Mouse (Mus musculus) heart, embryonic 16.5 days (tissue): ENCODE measurements around the gene Pip5kl1. TPM values are rescaled to one million over a fixed set of nuclear protein-coding genes. Genes with fewer than 3 reads are reported as not detected.
A peak's percentile ranks its signal among the peaks of the same experiment; 100 is the strongest.

Source experiments
- ATAC-seq: fragments of 200-750 bp; cut with Nextera tagmentation; replicated peaks from 2 replicates; pipeline ENCODE4 v1.8.0; 2017; ENCODE audit warnings: moderate number of reproducible peaks; ENCODE audit not compliant: insufficient read depth, low FRiP score; ENCODE audit errors: extremely low read depth
- H3K27ac ChIP-seq: fragments of 300-500 bp; sonication (generic); 2 replicates; pipeline ENCODE4 v1.5.1; 2014; ENCODE audit warnings: mild to moderate bottlenecking, low read length, control low read depth, moderate library complexity
- H3K27me3 ChIP-seq: fragments of 300-500 bp; sonication (generic); 2 replicates; pipeline ENCODE4 v1.6.1; 2014; ENCODE audit warnings: low read length, mixed read lengths; ENCODE audit not compliant: control insufficient read depth, insufficient read depth
- H3K36me3 ChIP-seq: fragments of 300-500 bp; sonication (generic); 2 replicates; pipeline ENCODE4 v1.6.1; 2014; ENCODE audit not compliant: control insufficient read depth, insufficient read depth
- H3K4me1 ChIP-seq: fragments of 300-500 bp; sonication (generic); 2 replicates; pipeline ENCODE4 v1.6.1; 2014; ENCODE audit warnings: low read length, mixed read lengths; ENCODE audit not compliant: control insufficient read depth, insufficient read depth
- H3K4me2 ChIP-seq: fragments of 300-500 bp; sonication (generic); 2 replicates; pipeline ENCODE4 v1.6.1; 2014; ENCODE audit warnings: low read depth, mild to moderate bottlenecking, control low read depth, low read length
- H3K4me3 ChIP-seq: fragments of 300-500 bp; sonication (generic); 2 replicates; pipeline ENCODE4 v1.5.1; 2014; ENCODE audit warnings: mild to moderate bottlenecking, control low read depth, low read length
- H3K9ac ChIP-seq: fragments of 300-500 bp; sonication (generic); 2 replicates; pipeline ENCODE4 v1.6.1; 2014; ENCODE audit warnings: low read length, control low read depth
- H3K9me3 ChIP-seq: fragments of 300-500 bp; sonication (generic); replicated peaks from 2 replicates; pipeline ENCODE4 v1.6.1; 2016; ENCODE audit warnings: low read length; ENCODE audit not compliant: control insufficient read depth
- WGBS: fragments of 180-500 bp; shearing (Covaris S2); extraction: QIAGEN DNeasy Blood & Tissue Kit; methylation state at CpG from one replicate; pipeline ENCODE4 v1.1.7; 2014; 5-methylcytosine and 5-hydroxymethylcytosine counted together
- polyA plus RNA-seq: library from polyadenylated mRNA; unstranded; fragments of >200 nt; fragmentation: Nextera tagmentation; extraction: Ambion mirVana; gene quantifications from 2 replicates; pipeline ENCODE4 v1.2.1, GENCODE M21; 2015

The Pip5kl1 gene
- polyA plus RNA-seq, 1 experiment from 2014 or later: 0.16 TPM

DNA sequence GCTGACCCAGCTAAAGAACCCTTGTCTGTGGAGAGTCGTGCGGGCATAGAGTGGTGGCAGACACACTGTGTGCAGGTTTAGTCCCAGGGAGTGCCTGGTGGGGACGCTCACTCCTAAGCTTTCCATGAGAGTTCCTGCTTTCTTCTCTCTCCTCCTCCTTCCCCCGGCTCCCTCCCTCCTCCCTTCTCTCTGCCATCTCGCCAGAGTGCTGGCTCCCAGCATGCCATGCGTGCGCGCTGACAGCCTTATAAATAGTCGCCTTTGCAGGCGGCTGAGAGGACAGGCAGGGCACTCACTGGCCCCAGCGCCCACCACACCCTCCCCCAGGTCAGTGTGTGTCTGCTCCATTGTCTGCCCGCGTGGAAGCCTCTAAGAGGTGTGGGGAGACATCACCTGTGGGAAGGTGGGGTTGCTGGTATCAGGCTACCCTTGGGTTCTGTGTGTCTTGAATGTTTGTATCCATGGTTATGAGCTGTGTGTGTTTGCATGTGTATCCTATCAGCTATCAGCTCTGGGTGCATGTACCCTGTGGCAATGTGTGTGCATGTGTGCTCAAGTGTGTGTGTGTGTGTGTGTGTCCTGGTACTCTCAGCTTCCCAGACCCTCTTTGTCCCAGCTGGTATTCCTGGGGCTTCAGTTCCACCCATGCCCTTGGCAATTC lies 50.7 kb downstream of the Pip5kl1 start:
- Histone ChIP-seq H3K9ac (peak overlapping the region; percentile 76), H3K27me3 (no peaks in the 10 kb centered on the region), H3K36me3 (no peaks in the 10 kb centered on the region), H3K9me3 (no peaks in the 10 kb centered on the region), H3K27ac (peak overlapping the region; percentile 99), H3K4me3 (peak overlapping the region; percentile 54), H3K4me1 (peaks cover 61% of the 10 kb centered on the region), H3K4me2 (peak overlapping the region; percentile 75)
- ATAC-seq: peak; percentile 43
- WGBS: 4% methylated on average over 13 of the region's 13 CpGs

DNA sequence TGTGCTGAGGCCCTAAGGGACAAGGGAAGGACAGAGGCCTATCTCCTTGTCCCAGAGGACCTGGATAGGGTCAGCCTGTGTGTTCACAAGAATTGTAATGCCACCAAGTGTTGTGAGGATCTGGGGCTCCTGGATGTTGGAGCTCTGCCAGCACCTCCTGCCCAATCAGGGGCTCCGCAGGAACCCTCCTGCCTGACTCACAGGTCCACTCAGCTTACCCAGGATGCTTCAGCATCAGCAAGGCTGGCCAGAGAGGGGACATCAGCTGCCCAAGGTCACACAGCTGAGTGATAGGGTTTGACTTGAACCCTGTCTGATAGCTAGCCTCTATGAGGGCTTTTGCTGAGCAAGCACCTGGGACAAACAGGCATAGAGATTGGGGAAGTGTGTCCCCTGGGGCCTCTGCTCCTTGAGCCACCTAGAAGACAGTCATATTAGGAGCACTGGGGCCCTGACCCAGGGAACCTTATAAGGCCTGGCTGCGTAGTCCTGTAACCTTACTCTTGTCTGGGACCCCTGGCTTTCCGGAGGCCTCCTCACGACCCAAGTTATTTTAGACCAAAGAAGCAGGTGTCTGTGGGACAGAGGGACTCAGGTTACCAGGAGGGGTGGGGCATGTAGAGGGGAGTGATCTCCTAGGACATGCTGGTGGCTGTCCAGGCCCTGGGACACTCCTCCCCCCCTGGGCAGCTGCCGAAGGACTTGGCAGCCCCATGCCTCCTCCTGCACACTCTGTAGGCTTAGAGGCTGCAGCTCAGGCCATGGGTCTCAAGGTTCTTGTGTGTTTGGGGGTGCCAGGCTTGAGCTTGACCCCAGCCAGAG lies 51.5 kb downstream of the Pip5kl1 start:
- H3K4me3 ChIP-seq: peak overlapping the region; percentile 54
- H3K27ac ChIP-seq: peak overlapping the region; percentile 99
- no peaks in the 10 kb centered on the region for H3K9me3 ChIP-seq
- H3K4me2 ChIP-seq: peak overlapping the region; percentile 75
- 25% methylated on average over 5 of the region's 5 CpGs for WGBS
- no peaks in the 10 kb centered on the region for H3K27me3 ChIP-seq
- H3K36me3 ChIP-seq: peaks cover 3% of the 10 kb centered on the region
- peaks cover 54% of the 10 kb centered on the region for H3K4me1 ChIP-seq
- peak overlapping the region; percentile 76 for H3K9ac ChIP-seq
- peak; percentile 67 for ATAC-seq

DNA sequence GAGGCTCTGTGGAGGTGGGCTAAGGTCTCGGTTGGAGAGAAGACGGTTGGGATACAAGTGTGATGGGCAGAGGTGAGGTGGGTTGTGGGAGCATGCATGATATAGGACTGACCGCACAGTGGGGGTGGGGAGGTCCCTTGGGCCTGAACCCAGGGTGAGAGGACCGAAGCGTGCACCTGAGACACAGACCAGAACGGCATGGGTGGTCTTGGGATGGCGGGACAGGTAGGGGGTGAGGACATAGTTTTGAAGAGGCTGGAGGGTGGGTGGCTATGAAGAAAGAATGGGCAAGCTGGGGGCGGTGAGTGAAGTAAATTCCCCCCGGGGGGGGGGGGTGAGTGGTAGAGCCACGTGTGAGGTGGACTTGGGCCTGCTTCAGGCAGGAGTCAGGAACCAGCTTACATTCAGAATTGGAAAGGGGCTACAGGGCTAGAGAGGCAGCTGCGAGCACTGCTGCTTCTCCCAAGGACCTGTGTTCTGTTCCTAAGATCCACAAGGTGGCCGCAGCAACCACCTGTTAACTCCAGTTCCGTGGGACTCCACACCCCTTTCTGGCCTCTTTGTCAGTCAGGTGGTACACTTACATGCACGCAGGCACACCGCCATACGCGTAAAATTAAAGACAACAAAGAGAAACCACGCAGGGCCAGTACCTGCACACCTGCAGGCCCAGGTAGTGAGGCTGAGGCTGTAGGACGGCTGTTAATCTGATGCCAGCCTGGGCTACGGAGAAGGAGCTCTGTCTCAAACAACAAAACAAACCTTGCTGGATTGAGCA lies 52.9 kb downstream of the Pip5kl1 start:
- peak overlapping the region; percentile 76 for H3K9ac ChIP-seq
- peak overlapping the region; percentile 54 for H3K4me3 ChIP-seq

DNA sequence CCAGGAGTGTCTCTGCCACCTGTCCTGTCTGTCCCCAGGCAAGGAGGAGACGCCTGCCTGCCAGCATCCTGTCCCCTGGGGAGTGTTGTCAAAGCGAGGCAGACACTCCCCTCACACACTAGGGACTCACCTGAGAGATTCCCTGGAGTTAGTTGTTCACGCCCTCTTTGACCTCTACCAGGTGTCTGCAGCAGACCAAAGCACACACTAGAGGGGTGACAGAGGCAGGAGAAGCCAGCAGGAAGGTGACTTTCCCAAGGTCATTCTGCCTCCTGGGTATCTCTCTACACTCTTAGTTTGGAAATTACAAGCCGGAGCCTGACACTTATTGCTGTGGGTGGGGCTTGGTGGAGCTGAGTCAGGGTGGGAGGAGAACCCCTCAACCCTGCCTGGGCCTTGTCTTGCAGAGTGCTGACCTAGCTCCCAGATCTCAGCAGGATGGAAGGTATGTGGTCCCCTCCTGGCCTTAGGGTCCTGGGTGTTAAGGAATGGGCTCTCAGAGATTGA lies 53.5 kb downstream of the Pip5kl1 start:
- Histone ChIP-seq H3K4me2 (peak overlapping the region; percentile 75), H3K36me3 (peaks cover 10% of the 10 kb centered on the region), H3K27me3 (no peaks in the 10 kb centered on the region), H3K9ac (peak overlapping the region; percentile 76), H3K9me3 (no peaks in the 10 kb centered on the region), H3K4me3 (peak overlapping the region; percentile 54), H3K4me1 (peaks cover 47% of the 10 kb centered on the region), H3K27ac (peak overlapping the region; percentile 99)
- 53% methylated on average over 4 of the region's 4 CpGs for WGBS
- ATAC-seq: 0 out of 2 replicates have a peak, but pooled peaks have one; percentile 1

More for the DNA sequence above, 52.9 kb downstream of the Pip5kl1 start:
- Histone ChIP-seq H3K27me3 (no peaks in the 10 kb centered on the region), H3K36me3 (peaks cover 7% of the 10 kb centered on the region), H3K9me3 (no peaks in the 10 kb centered on the region), H3K4me2 (peak overlapping the region; percentile 75), H3K27ac (peak overlapping the region; percentile 99), H3K4me1 (peaks cover 47% of the 10 kb centered on the region)
- WGBS: 57% methylated on average over 20 of the region's 20 CpGs
- no peak for ATAC-seq

DNA sequence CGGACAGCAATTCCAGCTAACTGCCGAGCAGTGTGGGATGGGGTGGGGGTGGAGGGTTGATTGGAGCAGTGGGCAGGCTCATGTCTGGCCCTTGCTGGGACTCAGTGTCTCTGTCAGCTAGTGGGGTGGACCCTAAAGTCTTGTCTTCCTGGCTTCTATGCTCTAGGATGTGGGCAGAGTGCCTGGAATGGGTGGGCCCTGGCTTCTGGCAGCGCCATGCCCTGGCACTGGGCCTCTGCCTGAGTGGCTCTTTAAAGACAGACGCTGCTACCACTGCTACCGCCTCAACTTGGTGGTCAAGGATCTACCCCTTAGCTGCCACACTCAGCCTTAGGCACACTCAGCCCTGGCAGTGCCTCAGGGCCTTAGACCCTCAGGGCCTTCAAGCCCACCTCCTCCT lies 54.1 kb downstream of the Pip5kl1 start:
- peaks cover 14% of the 10 kb centered on the region for H3K36me3 ChIP-seq
- peak overlapping the region; percentile 99 for H3K27ac ChIP-seq
- H3K9ac ChIP-seq: peak overlapping the region; percentile 76
- ATAC-seq: peak; percentile 32
- H3K4me3 ChIP-seq: peak overlapping the region; percentile 54
- no peaks in the 10 kb centered on the region for H3K9me3 ChIP-seq
- H3K4me1 ChIP-seq: peaks cover 47% of the 10 kb centered on the region
- 19% methylated on average over 5 of the region's 5 CpGs for WGBS
- H3K27me3 ChIP-seq: no peaks in the 10 kb centered on the region
- H3K4me2 ChIP-seq: peak overlapping the region; percentile 75

DNA sequence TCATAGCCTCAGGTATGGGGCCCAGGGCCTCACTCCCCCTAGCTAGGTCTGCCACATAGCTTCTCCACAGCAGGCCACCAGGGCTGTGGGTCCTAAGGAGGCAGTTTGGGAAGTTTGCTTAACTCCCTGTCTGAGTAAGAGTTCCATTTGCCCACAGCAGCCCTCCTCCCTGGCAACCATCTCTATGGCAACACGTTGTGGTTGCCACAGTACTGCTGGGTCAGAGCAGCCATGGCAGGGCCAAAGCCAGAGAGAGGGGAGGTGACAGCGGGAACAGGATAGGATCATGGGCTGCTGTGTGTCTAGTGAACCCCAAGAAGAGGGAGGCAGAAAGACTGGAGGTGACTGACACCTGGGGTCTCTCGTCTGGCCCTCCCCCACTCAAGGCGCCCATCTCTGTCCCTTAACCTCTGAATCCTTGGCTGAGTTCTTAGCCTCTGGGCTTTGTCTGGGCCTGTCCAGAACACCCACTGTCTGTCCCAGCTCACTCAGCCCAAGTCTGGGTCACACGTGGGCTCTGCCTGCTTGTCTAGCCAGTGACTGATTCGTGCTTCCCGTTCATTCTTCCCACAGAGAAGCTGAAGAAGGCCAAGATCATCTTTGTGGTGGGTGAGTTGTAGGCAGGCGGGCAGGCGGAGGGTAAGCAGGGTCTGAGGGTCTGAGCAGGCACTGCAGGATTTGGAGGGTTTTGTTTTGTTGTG lies 54.8 kb downstream of the Pip5kl1 start:
- ATAC-seq: no peak
- peak overlapping the region; percentile 99 for H3K27ac ChIP-seq
- 59% methylated on average over 9 of the region's 9 CpGs for WGBS
- H3K27me3 ChIP-seq: no peaks in the 10 kb centered on the region
- no peaks in the 10 kb centered on the region for H3K9me3 ChIP-seq
- H3K4me1 ChIP-seq: peaks cover 46% of the 10 kb centered on the region
- H3K36me3 ChIP-seq: peaks cover 16% of the 10 kb centered on the region
- H3K9ac ChIP-seq: peak overlapping the region; percentile 59
- peak overlapping the region; percentile 75 for H3K4me2 ChIP-seq
- peak overlapping the region; percentile 54 for H3K4me3 ChIP-seq

DNA sequence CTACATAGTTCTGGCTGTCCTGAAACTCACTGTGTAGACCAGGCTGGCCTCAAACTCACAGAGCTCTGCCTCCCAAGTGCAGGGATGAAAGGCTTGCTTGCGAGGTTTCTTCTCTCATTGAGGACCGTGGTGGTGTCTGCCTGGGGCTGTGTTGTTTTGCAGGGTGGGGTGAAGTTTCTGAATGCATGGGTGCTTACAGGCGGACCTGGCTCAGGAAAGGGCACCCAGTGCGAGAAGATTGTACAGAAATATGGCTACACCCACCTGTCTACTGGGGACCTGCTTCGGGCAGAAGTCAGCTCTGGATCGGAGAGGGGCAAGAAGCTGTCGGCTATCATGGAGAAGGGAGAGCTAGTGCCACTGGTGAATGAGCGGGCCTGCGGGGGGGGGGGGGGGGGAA lies 55.4 kb downstream of the Pip5kl1 start:
- Histone ChIP-seq H3K4me1 (peaks cover 40% of the 10 kb centered on the region), H3K36me3 (peaks cover 20% of the 10 kb centered on the region), H3K4me3 (no peak overlapping the region), H3K27ac (no peak overlapping the region), H3K9ac (no peak overlapping the region; the same call in 1 of the 2 replicates), H3K4me2 (no peak overlapping the region), H3K9me3 (no peaks in the 10 kb centered on the region), H3K27me3 (no peaks in the 10 kb centered on the region)
- 80% methylated on average over 9 of the region's 9 CpGs for WGBS
- ATAC-seq: no peak

DNA sequence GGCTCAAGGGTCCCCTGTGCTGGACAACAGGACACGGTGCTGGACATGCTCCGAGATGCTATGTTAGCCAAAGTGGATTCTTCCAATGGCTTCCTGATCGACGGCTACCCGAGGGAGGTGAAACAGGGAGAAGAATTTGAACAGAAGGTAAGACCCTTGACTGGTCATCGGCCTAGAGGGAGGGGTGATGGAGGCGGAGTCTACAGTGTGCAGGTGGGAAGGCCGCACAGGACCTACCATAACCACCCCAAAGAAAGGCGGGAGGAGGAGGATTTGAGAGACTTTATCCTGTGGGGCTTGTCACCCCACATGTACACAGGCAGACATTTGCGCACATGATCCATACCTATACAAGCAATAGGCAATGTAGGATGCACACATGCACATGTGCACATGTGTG lies 56.4 kb downstream of the Pip5kl1 start:
- Histone ChIP-seq H3K4me1 (peaks cover 38% of the 10 kb centered on the region), H3K4me3 (no peak overlapping the region), H3K9ac (no peak overlapping the region), H3K4me2 (no peak overlapping the region), H3K9me3 (no peaks in the 10 kb centered on the region), H3K36me3 (peaks cover 20% of the 10 kb centered on the region), H3K27ac (no peak overlapping the region), H3K27me3 (no peaks in the 10 kb centered on the region)
- ATAC-seq: no peak
- 86% methylated on average over 10 of the region's 10 CpGs for WGBS
